Mouse (Mus musculus) bone marrow macrophage, adult 2 months (primary cell): Measurements from ENCODE around the gene Nynrin.

Source experiments
- CTCF ChIP-seq: IDR thresholded peaks from 2 replicates; pipeline ENCODE4 v1.5.1; 2012; ENCODE audit warnings: low read depth, mild to moderate bottlenecking, low read length, moderate library complexity
- POLR2A ChIP-seq: IDR thresholded peaks from 2 replicates; pipeline ENCODE4 v1.6.1; 2012; ENCODE audit warnings: mild to moderate bottlenecking, low read depth, low read length, borderline replicate concordance

- no peak for TF ChIP-seq CTCF
- TF ChIP-seq POLR2A, result no peak
Observed at GRCm38 (mm10) chr14:55900414-55900755, 46.6 kb downstream of the Nynrin start.
